Mouse (Mus musculus) cerebellum, adult 2 months (tissue): Measurements from ENCODE around the gene Lamb2.

Experiments used
- CTCF ChIP-seq: fragments of 200-500 bp; IDR thresholded peaks from 2 replicates; pipeline ENCODE4 v1.5.1; 2011; ENCODE audit warnings: low read depth, mild to moderate bottlenecking, control low read depth, low read length, moderate library complexity, borderline replicate concordance; ENCODE audit not compliant: insufficient read depth
- POLR2A ChIP-seq: fragments of 200-500 bp; IDR thresholded peaks from 2 replicates; pipeline ENCODE4 v1.6.1; 2011; ENCODE audit warnings: low read length, control low read depth, borderline replicate concordance; ENCODE audit not compliant: insufficient read depth

GRCm38 (mm10) chr9:108452911-108453310, 26.6 kb upstream of the Lamb2 start:
- TF ChIP-seq CTCF, result no peak
- TF ChIP-seq POLR2A, result no peak
